Mouse (Mus musculus) right cerebral cortex, postnatal 4 days (tissue): ENCODE measurements around the gene Flrt3.

ENCODE experiments used
- DNase-seq: peaks from one replicate; pipeline ENCODE4 v3.0.0-alpha.2; 2022

Gene Flrt3

DNA sequence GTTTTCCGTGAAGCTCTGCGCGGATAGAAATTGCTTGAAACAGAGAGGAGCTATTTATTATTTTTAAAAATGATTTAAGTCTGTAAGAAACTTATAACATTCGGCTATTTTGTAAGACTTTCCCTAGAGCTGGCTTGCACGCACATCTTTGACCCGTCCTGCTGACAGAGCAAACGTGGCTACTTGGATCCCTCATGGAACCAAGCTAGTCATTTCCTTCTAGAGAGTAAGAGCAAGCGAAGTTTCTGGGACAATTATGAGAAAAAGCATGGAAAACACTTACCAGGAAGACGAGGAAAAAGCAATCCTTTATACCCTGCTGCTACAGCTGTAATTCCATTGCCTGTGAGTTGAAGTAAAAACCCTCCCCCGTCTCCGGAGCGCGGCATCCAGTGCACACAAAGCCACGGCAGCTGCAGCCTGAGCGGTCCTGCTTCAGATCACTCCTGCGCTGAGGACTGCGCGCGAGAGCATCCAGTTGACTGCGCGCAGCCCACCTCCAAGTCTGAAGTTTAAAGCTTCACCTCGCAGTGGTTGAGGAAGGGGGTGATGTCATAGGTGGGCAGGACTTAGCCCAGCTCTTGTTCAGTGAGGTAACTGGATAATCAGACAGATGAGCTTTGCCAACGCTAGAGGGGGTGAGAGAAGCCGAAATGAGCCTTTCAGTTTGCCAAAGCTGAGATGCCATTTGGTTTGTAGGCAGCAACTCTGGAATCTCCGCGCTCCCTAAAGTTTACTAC is at the start of gene Flrt3:
Flrt3 (minus strand) TSS at position 507 of the 740 bp plus-strand sequence.
- peak; percentile 76 for DNase-seq

DNA sequence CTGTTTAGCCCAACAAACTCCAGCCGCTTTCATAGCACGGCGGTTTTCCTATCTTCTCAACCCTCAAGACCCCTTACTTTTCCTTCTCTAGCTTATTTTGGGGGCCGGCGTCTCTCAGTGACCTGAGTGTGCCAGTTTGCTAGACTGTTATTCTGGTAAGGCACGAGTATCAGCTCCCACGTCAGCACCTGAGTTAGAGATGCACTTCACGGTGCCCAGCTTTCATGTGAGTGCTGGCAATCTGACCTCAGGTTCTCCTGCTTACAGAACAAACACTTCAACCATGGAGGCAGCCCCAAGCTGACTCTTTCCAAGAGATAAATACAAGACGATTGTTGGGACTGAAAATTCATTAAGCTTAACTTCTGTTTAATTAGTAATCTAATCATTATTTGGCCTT is 46.1 kb upstream of the Flrt3 start:
- no peak for DNase-seq

DNA sequence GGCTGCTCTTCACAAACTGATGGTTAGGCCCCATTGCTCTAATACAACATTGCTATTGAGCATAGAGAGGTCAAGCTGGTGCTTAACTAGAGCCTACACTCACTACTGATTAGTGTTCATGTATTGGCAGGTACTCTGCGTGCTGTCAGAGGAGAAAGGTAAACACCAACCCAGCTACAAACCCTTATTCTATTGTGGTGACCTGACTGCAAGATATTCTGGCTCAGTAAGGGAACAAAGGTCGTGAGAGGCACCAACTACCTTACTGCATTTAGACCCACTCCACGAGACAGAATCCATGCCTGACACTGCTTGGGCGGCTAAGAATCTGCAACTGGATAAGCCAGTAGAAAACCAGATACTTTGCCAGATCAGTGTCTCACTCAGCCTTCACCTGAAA is 44.6 kb upstream of the Flrt3 start:
- DNase-seq: no peak

DNA sequence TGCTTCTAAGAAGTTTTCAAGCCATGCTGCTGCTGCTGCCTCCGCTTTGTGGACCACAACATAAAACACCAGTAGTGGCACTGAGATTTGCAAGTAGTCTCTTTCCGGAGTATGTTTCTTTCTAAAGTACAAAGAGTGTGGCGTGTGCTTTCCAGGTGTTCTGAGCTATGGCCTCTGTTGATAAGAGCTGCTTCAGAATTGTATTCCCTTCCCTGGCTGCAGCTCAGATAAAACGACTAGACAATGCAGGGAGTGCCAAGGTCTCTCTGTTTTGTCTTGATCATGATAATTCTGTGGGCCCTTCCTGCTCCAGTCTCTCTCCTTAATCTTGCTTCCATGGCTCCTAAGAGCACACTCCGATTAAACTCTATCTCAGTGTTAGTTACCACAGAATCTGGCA is 36.3 kb upstream of the Flrt3 start:
- DNase-seq: no peak

DNA sequence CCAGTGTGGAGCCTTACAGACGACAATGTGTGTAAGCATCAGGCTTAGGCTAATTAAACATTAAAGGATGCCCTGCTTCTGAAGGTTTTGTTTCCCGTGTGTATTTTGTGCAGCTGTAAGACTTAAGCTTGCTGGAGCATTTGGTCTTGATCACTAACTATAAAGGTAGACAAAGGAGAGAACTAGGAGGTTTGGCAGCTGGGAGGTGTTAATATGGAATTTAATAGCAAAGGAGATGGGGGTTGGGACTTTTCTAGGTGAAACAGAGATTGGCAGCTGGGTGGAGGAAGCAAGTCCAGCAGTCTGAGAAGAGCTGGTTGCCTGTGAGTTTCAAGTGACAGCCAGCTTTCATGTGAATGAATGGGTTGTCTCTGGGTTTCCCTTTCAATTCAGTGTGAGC is 34.0 kb upstream of the Flrt3 start:
- no peak for DNase-seq

DNA sequence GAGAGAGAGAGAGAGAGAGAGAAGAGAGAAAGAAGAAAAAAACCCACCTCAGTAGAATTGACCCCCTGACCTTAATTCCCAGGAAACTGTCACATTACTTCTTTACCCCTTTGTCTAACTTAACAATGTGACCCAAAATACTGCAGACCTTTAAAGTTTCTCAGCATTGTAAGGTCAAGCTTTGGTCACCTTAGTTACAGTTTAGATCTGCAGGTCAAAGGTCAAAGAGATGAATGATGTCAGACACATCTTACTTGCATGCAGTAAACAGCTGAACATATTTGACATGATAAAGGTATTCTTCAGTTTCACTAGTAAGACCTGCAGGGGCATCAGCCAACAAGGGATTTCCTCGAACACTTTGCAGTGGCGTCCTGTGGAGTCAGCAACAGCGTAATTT is 32.9 kb upstream of the Flrt3 start:
- no peak for DNase-seq

DNA sequence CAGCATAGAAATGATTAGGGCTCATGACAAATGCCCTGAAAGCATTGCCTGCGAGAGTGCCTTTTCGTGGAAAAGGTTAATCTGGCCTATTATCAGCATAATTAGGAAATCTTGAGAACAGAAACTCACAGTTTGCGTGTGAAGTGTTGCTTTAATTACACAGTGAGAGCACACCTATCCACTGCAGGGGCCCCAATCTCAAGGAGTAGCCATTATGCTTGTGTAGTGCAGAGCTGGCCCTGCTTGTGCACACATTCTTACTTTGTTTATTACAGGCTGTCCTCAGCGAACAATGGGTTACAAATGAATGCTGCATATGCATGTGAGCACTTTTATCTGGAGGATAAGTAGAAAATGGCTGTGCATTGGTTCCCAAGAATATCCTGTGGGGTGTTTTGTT is 32.1 kb upstream of the Flrt3 start:
- DNase-seq: no peak

DNA sequence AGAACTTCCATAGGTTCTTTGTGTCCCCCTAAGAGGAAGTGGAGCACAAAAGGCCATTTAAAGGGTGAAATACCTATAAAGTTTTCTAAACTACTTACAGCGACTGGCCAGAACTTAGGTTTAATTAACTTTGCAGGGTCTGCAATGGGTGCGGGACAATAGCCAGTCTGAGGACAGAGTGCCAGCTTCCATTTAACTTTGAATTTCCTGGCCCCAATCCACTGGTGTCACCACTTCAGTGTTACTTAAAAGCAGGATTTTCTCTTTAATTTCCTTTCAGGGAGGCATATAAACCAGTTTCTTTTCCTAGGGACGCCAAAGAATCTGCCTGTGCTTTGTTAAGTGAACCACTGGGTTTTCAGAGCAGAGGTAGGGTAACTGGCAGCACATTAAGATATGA is 27.3 kb upstream of the Flrt3 start:
- no peak for DNase-seq

DNA sequence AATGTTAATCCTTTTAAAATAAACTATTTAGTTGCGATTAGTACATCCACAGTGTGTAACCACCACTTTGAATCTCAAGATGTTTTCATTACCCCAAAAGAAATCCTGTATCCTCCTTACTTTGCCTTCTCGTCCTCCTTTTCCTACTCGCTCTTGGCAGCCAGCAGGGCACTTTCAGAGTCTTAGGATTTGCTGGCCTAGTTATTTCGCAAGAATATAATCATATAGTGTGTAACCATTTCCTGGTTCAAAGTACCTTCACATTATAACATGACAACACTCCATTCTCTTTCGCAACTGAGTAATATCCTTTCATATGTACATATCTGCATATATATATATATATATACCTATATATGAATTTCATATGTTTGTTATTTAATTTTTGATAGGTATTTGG is 22.6 kb upstream of the Flrt3 start:
- DNase-seq: no peak

DNA sequence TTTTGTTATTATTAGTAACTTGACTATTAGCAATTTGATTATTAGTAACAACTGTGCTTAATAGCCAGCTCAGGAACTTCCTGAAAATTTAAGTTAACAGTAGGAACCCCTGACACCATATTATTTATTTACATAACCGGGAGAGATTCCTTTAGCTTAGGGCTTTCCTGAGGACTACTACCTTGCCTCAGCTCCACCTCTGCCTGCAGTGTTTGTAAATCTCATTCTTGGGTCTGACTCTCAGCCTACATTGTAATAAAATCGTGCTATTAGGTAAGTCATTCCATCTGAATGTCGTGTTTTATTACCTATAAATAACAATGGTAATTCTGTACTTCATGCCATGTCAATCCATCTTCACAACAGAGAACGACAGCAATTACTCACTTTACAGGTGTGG is 21.2 kb upstream of the Flrt3 start:
- DNase-seq: no peak

DNA sequence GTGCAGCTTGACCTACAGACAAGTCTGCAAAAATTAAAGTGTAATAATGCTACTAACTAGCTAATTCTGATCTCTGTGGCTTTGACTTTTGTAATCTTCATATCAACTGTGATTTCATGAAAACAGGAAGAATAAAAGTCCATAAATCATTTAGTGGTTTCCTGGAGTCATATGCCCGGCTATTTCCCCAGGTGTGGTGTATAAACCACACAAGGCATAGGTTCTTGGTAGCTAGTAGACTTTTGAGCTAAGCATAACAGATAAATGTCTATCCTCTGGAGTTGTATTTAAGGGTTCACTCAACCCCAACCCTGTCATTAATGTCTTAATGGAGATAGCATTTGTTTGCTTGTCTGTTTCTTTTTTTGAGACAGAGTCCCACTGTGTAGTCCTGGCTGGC is 20.1 kb upstream of the Flrt3 start:
- no peak for DNase-seq

DNA sequence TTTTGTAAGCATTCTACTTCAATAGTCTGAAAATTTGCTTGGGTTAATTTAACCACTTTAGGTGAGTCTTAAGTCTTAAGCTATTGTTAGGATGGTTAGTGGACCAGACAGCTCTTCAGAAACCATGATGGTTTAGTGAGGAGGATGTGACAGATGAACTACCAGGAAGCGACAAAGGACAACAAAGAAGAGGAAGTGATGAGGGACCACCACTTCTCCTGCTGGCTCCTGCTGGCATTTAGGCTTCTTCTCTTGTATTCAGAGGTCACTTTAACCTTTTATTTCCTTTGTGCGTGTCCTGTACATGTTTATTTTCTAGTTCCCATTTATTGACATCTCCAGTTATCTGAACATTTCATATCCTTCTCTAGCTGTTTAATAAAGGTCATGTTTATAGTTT is 19.6 kb upstream of the Flrt3 start:
- no peak for DNase-seq

DNA sequence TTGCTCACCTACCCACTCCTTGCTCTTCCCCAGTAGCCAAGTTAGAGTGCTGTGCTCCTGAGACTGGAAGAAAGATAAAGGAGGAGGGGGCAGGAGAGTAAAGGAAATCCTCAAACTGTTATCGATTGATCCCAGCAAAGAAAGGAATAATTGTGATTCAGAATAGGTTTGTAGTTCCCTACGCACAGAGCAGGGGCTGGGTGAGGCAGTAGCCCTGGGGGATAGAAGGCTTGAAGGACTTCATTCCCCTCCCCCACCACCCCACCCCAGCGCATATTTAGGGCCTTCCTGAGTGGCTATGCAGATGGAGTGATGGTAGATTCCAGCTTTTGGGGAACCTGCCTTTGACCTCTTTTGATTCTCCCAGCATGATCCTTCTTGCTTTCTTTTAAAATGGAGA is 5.5 kb upstream of the Flrt3 start:
- no peak for DNase-seq

DNA sequence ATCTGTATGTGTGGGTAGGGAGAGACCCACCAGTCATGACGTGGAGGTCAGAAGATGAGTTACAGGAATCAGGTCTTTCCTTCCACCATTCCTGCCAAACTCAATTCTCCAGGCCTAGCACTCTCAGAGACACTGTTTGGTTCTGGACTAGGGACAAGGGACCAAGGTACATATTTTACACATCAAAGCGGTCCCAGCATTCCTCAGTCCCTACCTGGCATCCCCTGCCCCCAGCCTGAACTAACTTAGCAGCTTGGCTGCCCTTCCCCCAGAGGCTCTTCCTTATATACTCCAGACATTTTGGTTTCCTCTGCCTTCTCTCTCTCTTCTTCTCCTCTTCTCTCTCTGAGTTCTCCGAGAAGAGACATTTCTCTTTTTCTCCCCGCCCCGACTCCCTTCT is 2.2 kb upstream of the Flrt3 start:
- no peak for DNase-seq

DNA sequence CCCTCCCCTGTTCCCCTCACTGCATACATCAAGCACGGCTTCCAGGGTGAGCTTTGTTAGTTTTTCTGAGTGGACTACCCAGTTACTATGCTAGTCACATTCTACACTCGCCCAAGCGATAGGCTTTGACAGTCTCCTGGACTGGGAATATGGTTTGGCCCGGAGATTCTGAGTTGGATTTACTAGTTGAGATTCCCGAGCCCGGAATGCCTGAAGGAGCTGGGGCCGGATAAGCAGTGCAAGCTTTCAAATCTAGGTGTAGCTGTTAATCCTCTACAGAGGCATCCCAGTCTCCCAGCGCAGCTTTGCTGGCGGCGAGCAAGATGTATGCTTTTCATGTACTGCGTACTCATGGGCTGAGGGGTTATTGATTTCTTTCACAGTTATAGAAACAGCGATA is 812 bp downstream of the Flrt3 start:
- DNase-seq: peak; percentile 56

DNA sequence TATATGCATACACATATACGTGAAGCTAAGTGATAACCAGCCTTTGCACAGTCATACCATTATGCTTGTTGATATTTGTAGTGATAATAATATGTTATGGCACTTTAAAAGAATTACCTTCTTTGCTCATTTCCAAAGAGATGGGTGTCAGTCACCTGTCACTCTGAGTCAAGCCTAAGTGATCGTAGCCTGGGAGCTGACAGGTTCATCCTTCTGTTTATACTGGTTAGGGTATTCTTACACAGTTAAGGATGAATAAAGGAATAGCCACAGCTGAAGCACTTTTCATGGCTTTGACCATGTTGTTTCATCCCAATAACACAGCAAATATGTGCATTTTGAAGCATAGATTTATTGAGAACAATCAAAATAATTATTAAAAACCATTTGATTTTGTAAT is 1.5 kb downstream of the Flrt3 start:
- no peak for DNase-seq

DNA sequence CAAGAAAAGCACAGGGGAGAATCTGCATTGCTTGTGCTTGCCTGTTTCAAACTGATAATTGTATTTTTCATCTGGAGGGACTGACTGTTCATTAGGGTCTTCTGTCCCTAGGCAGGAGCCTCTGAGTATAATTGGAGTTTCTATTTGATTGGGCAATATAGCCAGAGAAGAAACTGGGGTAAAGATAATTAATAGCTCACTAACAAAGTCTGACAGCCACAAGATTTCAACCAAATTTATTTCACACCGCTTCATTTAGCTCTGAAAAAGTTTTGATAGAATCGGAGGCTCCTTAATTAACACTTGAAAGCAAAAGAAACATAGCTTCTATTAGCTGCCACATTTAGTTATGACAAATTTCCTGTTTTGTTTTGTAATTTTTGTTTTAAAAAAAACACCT is 2.2 kb downstream of the Flrt3 start:
- no peak for DNase-seq

DNA sequence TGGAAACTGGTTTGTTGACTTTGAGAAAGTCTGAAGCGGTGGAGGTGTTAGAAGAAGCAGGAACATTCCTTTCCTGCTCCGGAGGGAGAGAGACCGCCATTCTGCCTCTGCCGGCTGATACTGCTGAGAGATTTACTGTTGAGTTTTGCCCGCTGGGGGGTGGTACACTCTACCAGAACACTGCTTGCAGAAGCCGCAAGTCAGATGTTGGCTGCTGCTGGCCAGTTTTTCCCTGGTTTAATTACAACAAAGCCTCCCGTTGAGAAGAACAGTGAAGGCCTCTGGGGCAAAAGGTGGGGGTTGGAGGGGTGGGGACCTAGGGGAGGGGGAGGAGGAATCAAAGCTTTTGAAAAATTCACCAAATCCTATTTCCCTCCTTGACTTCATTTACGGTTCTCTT is 3.0 kb downstream of the Flrt3 start:
- peak; percentile 78 for DNase-seq

DNA sequence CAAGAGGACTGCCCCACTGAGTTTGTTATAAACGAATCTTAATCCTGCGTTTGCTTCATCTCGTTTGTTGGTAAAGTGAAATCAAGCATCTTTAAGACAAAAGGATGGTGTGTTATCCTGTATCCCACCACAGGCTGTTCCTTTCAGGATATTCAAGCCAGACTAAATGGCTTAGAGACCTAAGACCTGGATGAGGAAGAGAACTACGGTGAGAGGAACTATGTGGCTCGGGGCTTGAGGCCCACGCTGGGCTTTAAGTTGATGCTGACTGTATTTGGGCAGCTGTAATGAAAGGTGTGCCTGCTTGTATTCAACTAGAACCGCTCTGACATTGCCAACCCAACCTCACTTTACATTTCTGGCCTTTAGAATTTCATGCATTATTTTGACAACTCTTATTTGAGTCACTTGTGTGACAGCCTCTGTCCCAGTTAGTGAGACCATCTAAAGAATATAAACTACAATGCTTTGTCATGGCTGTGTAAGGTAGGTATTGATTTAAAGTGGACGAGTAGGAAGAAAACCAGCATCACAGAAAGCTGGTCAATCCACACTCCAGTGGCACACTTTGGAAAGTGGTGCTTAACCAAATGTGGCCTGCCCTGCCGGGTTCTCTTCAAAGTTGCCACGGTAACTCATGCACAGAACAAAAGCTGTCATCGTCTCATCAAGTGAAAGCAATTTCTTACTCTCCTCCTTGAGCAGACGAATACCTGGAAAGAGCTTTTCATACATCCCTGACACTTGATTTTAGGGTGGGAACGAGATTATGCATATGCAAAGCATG is 3.8 kb downstream of the Flrt3 start:
- no peak for DNase-seq

DNA sequence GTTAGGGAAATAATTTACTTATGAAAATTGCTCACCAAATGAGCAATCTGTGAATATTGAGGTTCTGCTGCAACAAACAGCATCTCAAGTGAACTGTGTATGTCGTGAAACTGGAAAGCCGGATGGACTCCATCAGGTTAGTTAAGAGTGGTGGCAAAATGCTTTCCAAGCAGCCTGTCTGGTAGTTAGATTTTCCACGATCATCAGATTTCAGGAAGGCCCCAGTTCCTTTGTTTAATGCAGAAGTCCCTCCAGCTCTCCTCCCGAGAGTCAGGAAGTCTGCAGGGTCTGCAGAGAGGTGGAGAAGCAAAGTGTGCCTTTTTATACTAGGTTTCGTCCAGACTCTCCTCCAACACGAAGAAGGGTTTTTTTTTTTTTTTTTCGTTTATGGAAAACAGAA is 4.4 kb downstream of the Flrt3 start:
- no peak for DNase-seq

DNA sequence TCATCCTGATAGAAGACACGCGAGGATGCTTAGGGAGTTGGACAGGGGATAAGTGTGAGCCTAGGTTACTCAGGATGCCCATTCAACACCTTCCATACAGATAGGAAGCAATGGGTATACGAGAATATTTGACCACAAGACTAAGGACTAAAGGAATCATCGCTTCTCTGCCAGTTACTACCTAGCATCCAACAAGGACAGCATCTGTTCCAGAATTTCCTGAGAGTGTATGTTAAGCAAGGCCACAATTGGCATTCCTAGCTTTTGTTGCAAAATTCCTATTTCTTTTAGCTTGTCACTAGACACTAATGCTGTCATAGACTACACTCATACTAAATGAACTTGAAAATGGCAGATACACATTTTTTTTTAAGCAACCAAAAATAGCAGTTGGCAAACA is 6.9 kb downstream of the Flrt3 start:
- no peak for DNase-seq

DNA sequence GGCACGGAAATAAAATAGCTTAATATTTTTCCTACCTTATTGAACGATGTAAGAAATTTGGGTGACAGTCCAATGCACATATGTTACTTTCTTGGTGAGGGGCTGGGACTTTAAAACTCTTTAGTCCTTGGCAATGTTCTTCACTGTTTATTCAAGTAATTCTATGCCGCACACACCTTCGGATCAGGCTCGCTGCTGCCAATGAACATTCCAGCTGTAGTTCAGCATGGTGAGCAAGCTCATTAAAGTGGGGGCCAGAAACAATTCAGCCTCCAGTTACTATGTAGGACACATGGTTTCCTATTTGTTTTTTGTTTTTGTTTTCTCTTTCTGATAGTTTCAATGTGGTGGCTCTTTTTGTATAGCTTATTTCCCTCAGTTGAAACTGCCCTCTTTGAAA is 8.6 kb downstream of the Flrt3 start:
- DNase-seq: no peak

DNA sequence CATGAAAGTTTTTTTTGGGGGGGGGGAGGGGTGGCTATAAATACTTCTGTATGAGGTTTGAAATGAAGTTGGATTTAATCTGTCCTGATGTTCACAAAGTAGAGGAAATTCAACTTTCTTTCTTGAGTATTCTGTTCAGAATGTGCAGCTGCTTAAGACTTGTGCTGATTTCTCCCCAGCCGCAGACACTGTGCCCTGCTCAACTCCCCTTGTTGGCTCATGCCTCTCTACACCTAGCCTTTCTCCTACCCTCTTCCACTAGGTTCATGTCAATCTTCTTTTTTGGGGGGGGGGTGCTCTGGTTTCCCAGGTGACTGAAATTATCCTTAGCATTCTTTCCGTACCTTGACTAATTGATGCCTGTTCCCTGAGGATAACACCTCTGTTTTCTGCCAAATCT is 17.3 kb downstream of the Flrt3 start:
- no peak for DNase-seq

DNA sequence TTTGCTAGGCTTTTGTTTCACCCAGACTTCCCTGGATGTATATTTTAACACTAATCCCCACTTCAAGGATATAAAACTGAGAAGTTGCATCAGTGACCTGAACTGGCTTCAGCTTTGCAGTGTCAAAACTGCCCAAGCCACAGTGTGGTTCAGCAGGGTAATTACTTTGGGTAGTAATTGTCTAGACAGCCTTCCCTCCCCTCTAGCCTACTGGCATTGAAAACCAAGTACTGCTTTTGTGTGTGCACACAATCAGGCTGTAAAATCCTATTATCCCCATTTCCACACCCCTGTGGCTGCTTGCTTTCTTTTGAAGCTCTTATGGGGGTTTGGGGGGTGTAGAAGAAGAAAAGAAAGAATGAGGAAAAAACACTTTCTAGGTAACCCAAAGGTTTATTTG is 17.8 kb downstream of the Flrt3 start:
- DNase-seq: no peak
